Mouse (Mus musculus) liver, embryonic 14.5 days (tissue): Measurements from ENCODE around the gene Gm5416.
"Not testable (repeated sequence)": the region's sequence is repeated elsewhere in the genome, so short reads cannot be mapped to it uniquely, and the experiment has no call there.

Experiments
- CTCF ChIP-seq: IDR thresholded peaks from 2 replicates; pipeline ENCODE4 v1.5.1; 2016; ENCODE audit warnings: antibody characterized with exemption, low read depth, control low read depth
- EP300 ChIP-seq: IDR thresholded peaks from 2 replicates; pipeline ENCODE4 v1.6.1; 2016; ENCODE audit warnings: antibody characterized with exemption, low read depth

DNA sequence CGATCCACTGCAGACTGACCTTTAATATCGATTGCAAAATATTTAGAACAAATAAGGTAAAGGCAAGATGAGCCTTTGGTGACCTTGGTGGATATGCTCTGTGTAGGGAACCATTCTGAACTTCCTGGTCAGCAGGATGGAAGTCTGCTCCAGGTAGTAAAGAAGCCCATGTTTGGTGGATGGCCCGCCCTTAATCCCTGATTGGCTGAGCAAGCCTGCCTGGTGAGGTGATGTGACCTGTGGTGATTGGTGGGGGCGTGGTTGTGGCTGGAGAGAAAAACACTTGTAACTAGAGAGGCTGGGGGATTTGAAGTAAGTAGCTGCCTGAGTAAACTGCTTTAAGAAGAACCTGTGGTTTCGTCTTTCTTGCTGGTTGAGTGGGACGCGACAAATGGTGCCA lies 11.0 kb downstream of the Gm5416 start, which contains the start of gene 2010005H15Rik:
- TF ChIP-seq EP300, CTCF: not testable (repeated sequence)
